ENCODE assay signal across 25 mouse cellular contexts in the genomic region with DNA sequence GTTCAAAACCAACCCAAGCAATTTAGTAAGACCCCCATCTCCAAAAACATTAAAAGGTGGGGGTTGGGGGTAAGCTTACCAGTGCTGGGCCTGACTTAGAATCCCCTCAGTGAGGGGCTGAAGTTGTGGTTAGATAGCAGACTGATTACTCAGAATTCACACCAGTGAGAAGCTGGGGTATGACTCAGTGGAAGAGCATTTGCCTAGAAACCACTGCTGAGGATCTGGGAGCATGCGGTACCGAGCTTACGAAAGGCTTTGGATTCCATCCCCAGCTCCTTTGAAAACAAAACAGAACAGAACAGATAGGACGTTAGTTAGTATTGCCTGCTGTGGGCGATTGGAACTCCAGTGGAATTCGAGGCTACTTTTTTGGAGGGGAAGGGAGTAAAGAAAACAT. TPM values are rescaled to one million over a fixed set of nuclear protein-coding genes. Genes with fewer than 3 reads are reported as not detected.
DNase-seq lines count a peak whose midpoint lies in the region; ATAC-seq and TF ChIP-seq lines count a peak whose summit lies in the region.
"Had no signal": no experiment of that assay in that cellular context is flagged by ENCODE, and none has a peak within 500 bp of the region (broad histone marks: within the 10 kb centered on the region; RNA-seq: fewer than 3 reads in every experiment).

No protein-coding gene starts in this region.

- TF ChIP-seq CTCF in cortical plate, adult 2 months (IDR thresholded peaks at IDR 0.05; ENCODE audit: extremely low read depth, insufficient read depth, low read length), result no peak

- peaks cover 7% of the 10 kb centered on the region for H3K4me1 ChIP-seq in cortical plate, adult 2 months (ENCODE audit: control insufficient read depth, insufficient read depth, low read length)

- no peak for DNase-seq in frontal cortex, postnatal 25 days (ENCODE audit: low spot score in 2 of 2)
- peak; percentile 46 for DNase-seq in right cerebral cortex, adult 18-20 months
- no peak for DNase-seq in right cerebral cortex, postnatal 14 days
- no peak for DNase-seq in cerebellum, postnatal 4 days (ENCODE audit: low spot score in 2 of 2)
- DNase-seq in spleen, adult 12 weeks (ENCODE audit: low spot score), result no peak
- DNase-seq: cerebellum, adult 9-11 months; gastrocnemius, postnatal 36 days; kidney, postnatal 4 days; retina, postnatal 1 day; thymus, postnatal 25 days had no signal

- no peak for TF ChIP-seq POLR2A in cortical plate, adult 2 months (IDR thresholded peaks at IDR 0.05; ENCODE audit: extremely low read depth, insufficient read depth, low read length)

- 0 out of 2 replicates have a peak, but pooled peaks have one; percentile 24 for ATAC-seq in frontal cortex, adult (ENCODE audit: low TSS enrichment)
- ATAC-seq: intestine, embryonic 15.5 days had no signal

- no peak overlapping the region; the same call in 1 of the 2 replicates for H3K4me3 ChIP-seq in cortical plate, adult 2 months (ENCODE audit: insufficient read depth, low read length)
- H3K4me3 ChIP-seq: heart, embryonic 10.5 days; hindbrain, embryonic 12.5 days; intestine, embryonic 15.5 days; limb, embryonic 15.5 days; liver, embryonic 15.5 days had no signal

- 0 out of 2 replicates have a peak overlapping the region, but pooled peaks have one; percentile 6 for H3K27ac ChIP-seq in cortical plate, adult 2 months (ENCODE audit: insufficient read depth, low read length)
- H3K27ac ChIP-seq: heart, embryonic 10.5 days; hindbrain, embryonic 12.5 days; intestine, embryonic 15.5 days; kidney, embryonic 15.5 days; limb, embryonic 15.5 days; liver, embryonic 15.5 days had no signal

RNA-seq across cellular contexts. Expression of a gene that starts 1.8 kb away (rescaled TPM):
- 13.9 and 15.8 TPM in 2 replicates for polyA plus RNA-seq in cortical plate, adult 2 months (2012; rRNA removed)

RNA-seq across cellular contexts. Expression of a gene that starts 21.8 kb away (rescaled TPM):
- 10.4 and 11.8 TPM in 2 replicates for polyA plus RNA-seq in cortical plate, adult 2 months (2012; rRNA removed)
- polyA plus RNA-seq: forebrain, embryonic 11.5 days; heart, embryonic 10.5 days; hindbrain, embryonic 12.5 days; liver, embryonic 15.5 days; neural tube, embryonic 11.5 days had no signal

RNA-seq across cellular contexts. Expression of a gene that starts 36.7 kb away (rescaled TPM):
- 21.9 and 22.7 TPM in 2 replicates for polyA plus RNA-seq in cortical plate, adult 2 months (2012; rRNA removed)

RNA-seq across cellular contexts. Expression of a gene that starts 43.5 kb away (rescaled TPM):
- 16.3 and 16.9 TPM in 2 replicates for polyA plus RNA-seq in cortical plate, adult 2 months (2012; rRNA removed)

RNA-seq across cellular contexts. Expression of a gene that starts 45.0 kb away (rescaled TPM):
- 0.11 TPM in 1 of 2 replicates, not detected in the other for polyA plus RNA-seq in cortical plate, adult 2 months (2012; rRNA removed)
- polyA plus RNA-seq: brain, embryonic 14.5 days; embryonic facial prominence, embryonic 14.5 days; forebrain, embryonic 11.5 days; heart, embryonic 10.5 days; heart, postnatal 0 days; hindbrain, embryonic 12.5 days; intestine, embryonic 15.5 days; kidney, embryonic 15.5 days; limb, embryonic 15.5 days; liver, embryonic 15.5 days; lung, embryonic 16.5 days; midbrain, embryonic 11.5 days; neural tube, embryonic 11.5 days had no signal
